Mouse (Mus musculus) midbrain, embryonic 16.5 days (tissue): Measurements from ENCODE around the gene Mettl1. TPM values are rescaled to one million over a fixed set of nuclear protein-coding genes. Genes with fewer than 3 reads are reported as not detected.

Experiments
- ATAC-seq: fragments of 200-750 bp; cut with Nextera tagmentation; 2 replicates; pipeline ENCODE4 v1.8.0; 2017; ENCODE audit warnings: moderate TSS enrichment
- H3K27ac ChIP-seq: fragments of 300-500 bp; sonication (generic); 2 replicates; pipeline ENCODE4 v1.5.1; 2014; ENCODE audit warnings: mild to moderate bottlenecking, low read length, mixed read lengths
- H3K27me3 ChIP-seq: fragments of 300-500 bp; sonication (generic); 2 replicates; pipeline ENCODE4 v1.6.1; 2014; ENCODE audit warnings: low read depth, low read length, mixed read lengths; ENCODE audit not compliant: control insufficient read depth, insufficient read depth
- H3K36me3 ChIP-seq: fragments of 300-500 bp; sonication (generic); 2 replicates; pipeline ENCODE4 v1.6.1; 2014; ENCODE audit warnings: mild to moderate bottlenecking, low read length, moderate library complexity, mixed read lengths; ENCODE audit not compliant: control insufficient read depth, insufficient read depth
- H3K4me1 ChIP-seq: fragments of 300-500 bp; sonication (generic); 2 replicates; pipeline ENCODE4 v1.6.1; 2014; ENCODE audit warnings: mild to moderate bottlenecking, low read length, mixed read lengths; ENCODE audit not compliant: control insufficient read depth, insufficient read depth
- H3K4me2 ChIP-seq: fragments of 300-500 bp; sonication (generic); 2 replicates; pipeline ENCODE4 v1.6.1; 2014; ENCODE audit warnings: mild to moderate bottlenecking, low read length, mixed read lengths
- H3K4me3 ChIP-seq: fragments of 300-500 bp; sonication (generic); 2 replicates; pipeline ENCODE4 v1.5.1; 2014; ENCODE audit warnings: low read depth, mild to moderate bottlenecking, low read length, moderate library complexity, mixed read lengths
- H3K9ac ChIP-seq: fragments of 300-500 bp; sonication (generic); 2 replicates; pipeline ENCODE4 v1.6.1; 2014; ENCODE audit warnings: low read depth, low read length, mixed read lengths
- H3K9me3 ChIP-seq: fragments of 300-500 bp; sonication (generic); replicated peaks from 2 replicates; pipeline ENCODE4 v1.6.1; 2014; ENCODE audit warnings: mild to moderate bottlenecking, low read length, mixed read lengths; ENCODE audit not compliant: control insufficient read depth, poor library complexity, severe bottlenecking
- WGBS: fragments of 180-500 bp; shearing (Covaris S2); extraction: QIAGEN DNeasy Blood & Tissue Kit; methylation state at CpG from one replicate; pipeline ENCODE4 v1.1.7; 2014; 5-methylcytosine and 5-hydroxymethylcytosine counted together
- polyA plus RNA-seq: library from polyadenylated mRNA; unstranded; fragments of >200 nt; fragmentation: Nextera tagmentation; extraction: Ambion mirVana; gene quantifications from 2 replicates; pipeline ENCODE4 v1.2.1, GENCODE M21; 2015

The Mettl1 gene
- polyA plus RNA-seq, 1 experiment from 2014 or later = 20.1 TPM

GRCm38 (mm10) chr10:127083292-127083914, 42.2 kb downstream of the Mettl1 start:
- H3K27ac ChIP-seq = no peak overlapping the region
- H3K9me3 ChIP-seq = no peaks in the 10 kb centered on the region
- 0 out of 2 replicates have a peak overlapping the region, but pooled peaks have one; percentile 26 for H3K9ac ChIP-seq
- WGBS = 27% methylated on average over 8 of the region's 8 CpGs
- ATAC-seq = no peak
- no peak overlapping the region for H3K4me3 ChIP-seq
- H3K4me1 ChIP-seq = peaks cover 31% of the 10 kb centered on the region
- no peak overlapping the region for H3K4me2 ChIP-seq
- peaks cover 10% of the 10 kb centered on the region for H3K27me3 ChIP-seq
- H3K36me3 ChIP-seq = peaks cover 32% of the 10 kb centered on the region

DNA sequence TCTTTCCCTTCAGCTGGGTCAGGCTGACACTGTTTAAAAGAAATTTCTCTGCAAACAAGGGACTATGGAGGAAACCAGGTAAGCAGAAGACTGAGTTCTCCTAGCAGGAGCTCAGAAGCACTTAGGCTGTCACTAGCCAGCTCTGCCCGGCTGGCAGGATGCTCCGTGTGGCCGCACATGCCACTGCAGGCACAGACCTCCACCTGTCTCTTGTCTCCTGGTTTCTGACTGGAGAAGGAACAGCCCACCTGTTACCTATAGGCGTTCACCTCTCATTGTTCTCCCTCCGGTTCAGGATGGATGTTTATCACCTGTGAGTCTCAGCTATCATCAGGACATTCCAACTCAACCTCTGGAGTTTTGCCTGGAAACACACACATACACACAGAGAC, 42.7 kb downstream of the Mettl1 start:
- no peaks in the 10 kb centered on the region for H3K9me3 ChIP-seq
- H3K9ac ChIP-seq = no peak overlapping the region
- H3K27me3 ChIP-seq = peaks cover 12% of the 10 kb centered on the region
- no peak for ATAC-seq
- peaks cover 30% of the 10 kb centered on the region for H3K4me1 ChIP-seq
- no peak overlapping the region for H3K27ac ChIP-seq
- 60% methylated on average over 5 of the region's 5 CpGs for WGBS
- H3K4me3 ChIP-seq = no peak overlapping the region
- H3K36me3 ChIP-seq = peaks cover 33% of the 10 kb centered on the region
- no peak overlapping the region for H3K4me2 ChIP-seq

DNA sequence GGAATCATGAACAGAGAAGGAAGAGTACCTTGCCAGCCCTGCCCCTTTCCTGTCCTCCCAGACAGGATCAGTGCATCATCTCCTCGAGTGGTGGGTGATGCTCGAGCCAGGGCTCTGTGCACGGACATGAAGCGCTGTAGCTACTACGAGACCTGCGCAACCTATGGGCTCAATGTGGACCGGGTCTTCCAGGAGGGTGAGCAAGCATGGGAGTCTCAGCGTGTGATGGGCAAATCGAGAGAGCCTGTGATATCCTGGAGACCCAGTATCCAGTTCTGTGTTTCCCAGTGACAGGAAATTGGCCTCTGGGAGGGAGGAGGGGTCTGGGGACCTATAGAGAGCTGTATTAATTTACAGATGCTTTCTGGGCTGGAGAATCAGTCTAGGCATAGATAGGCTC, 43.8 kb downstream of the Mettl1 start:
- H3K4me3 ChIP-seq = no peak overlapping the region
- ATAC-seq = no peak
- no peak overlapping the region for H3K9ac ChIP-seq
- H3K4me1 ChIP-seq = peaks cover 28% of the 10 kb centered on the region
- H3K4me2 ChIP-seq = no peak overlapping the region
- no peaks in the 10 kb centered on the region for H3K9me3 ChIP-seq
- no peak overlapping the region for H3K27ac ChIP-seq
- peaks cover 39% of the 10 kb centered on the region for H3K36me3 ChIP-seq
- WGBS = 85% methylated on average over 9 of the region's 9 CpGs
- H3K27me3 ChIP-seq = peaks cover 22% of the 10 kb centered on the region

DNA sequence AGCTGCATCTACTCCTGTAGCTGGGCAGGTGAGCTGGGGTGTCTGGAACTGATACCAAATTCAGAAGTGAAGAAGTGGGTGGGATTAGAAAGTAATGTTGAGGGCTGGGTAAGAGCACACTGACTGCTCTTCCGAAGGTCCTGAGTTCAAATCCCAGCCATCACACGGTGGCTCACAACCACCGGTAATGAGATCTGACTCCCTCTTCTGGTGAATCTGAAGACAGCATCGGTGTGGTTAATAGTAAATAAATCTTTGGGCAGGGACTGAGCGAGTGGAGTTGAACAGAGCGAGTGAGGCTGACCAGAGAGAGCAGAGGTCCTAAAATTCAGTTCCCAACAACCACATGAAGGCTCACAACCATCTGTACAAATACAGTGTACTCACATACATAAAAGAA, 44.4 kb downstream of the Mettl1 start:
- WGBS = 79% methylated on average over 6 of the region's 6 CpGs
- Histone ChIP-seq H3K27me3 (peaks cover 25% of the 10 kb centered on the region), H3K27ac (no peak overlapping the region), H3K4me1 (peaks cover 22% of the 10 kb centered on the region), H3K4me2 (no peak overlapping the region), H3K9ac (no peak overlapping the region), H3K9me3 (no peaks in the 10 kb centered on the region), H3K4me3 (no peak overlapping the region), H3K36me3 (peaks cover 39% of the 10 kb centered on the region)
- no peak for ATAC-seq

- peak overlapping the region; percentile 26 for H3K4me2 ChIP-seq
- ATAC-seq = no peak
- WGBS = 13% methylated on average over 57 of the region's 57 CpGs
- H3K4me3 ChIP-seq = 0 out of 2 replicates have a peak overlapping the region, but pooled peaks have one; percentile 1
- H3K9me3 ChIP-seq = no peaks in the 10 kb centered on the region
- peaks cover 35% of the 10 kb centered on the region for H3K36me3 ChIP-seq
- peaks cover 27% of the 10 kb centered on the region for H3K27me3 ChIP-seq
- 0 out of 2 replicates have a peak overlapping the region, but pooled peaks have one; percentile 3 for H3K9ac ChIP-seq
- no peak overlapping the region for H3K27ac ChIP-seq
- peaks cover 12% of the 10 kb centered on the region for H3K4me1 ChIP-seq
These were observed 49.6 kb downstream of the Mettl1 start for GRCm38 (mm10) chr10:127090560-127091411.

GRCm38 (mm10) chr10:127091507-127092396, 50.5 kb downstream of the Mettl1 start:
- peak; percentile 18 for ATAC-seq
- peaks cover 42% of the 10 kb centered on the region for H3K36me3 ChIP-seq
- WGBS = 14% methylated on average over 47 of the region's 51 CpGs
- no peak overlapping the region for H3K27ac ChIP-seq
- peak overlapping the region; percentile 26 for H3K4me2 ChIP-seq
- H3K27me3 ChIP-seq = peaks cover 27% of the 10 kb centered on the region
- H3K4me1 ChIP-seq = peaks cover 12% of the 10 kb centered on the region
- H3K4me3 ChIP-seq = 0 out of 2 replicates have a peak overlapping the region, but pooled peaks have one; percentile 1
- H3K9me3 ChIP-seq = no peaks in the 10 kb centered on the region
- H3K9ac ChIP-seq = peak overlapping the region; percentile 3; the same call in 1 of the 2 replicates

GRCm38 (mm10) chr10:127092742-127093141, 51.5 kb downstream of the Mettl1 start:
- Histone ChIP-seq H3K4me3 (no peak overlapping the region), H3K9ac (no peak overlapping the region), H3K27ac (no peak overlapping the region), H3K36me3 (peaks cover 36% of the 10 kb centered on the region), H3K4me2 (no peak overlapping the region), H3K4me1 (peaks cover 12% of the 10 kb centered on the region), H3K9me3 (no peaks in the 10 kb centered on the region), H3K27me3 (peaks cover 24% of the 10 kb centered on the region)
- 49% methylated on average over 4 of the region's 4 CpGs for WGBS
- ATAC-seq = no peak

DNA sequence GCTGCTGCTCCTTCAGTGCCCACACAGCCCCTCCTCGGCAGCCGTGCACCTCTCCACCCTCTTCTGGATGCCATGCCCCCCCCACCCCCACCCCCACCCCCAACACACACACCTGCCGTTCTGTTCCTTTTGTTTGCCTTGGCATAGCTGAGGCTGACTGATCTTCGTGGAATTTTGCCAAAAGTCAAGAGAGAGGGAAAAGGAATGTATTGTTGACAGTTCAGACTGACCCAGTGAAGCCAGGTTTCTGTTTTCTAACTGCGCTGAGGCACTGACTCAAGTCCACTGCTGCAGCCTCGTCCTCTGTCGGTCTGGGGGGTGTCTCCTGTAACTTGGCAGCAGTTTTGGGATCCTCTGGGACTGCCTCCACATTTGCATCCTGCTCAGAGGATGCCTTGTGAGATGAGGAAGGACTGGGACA, 53.2 kb downstream of the Mettl1 start:
- Histone ChIP-seq H3K27ac (peak overlapping the region; percentile 54), H3K4me2 (no peak overlapping the region)

More for the DNA sequence above, 53.2 kb downstream of the Mettl1 start:
- H3K4me3 ChIP-seq = no peak overlapping the region
- peaks cover 42% of the 10 kb centered on the region for H3K36me3 ChIP-seq
- no peaks in the 10 kb centered on the region for H3K9me3 ChIP-seq
- peaks cover 13% of the 10 kb centered on the region for H3K27me3 ChIP-seq
- peak; percentile 4; the same call in 1 of the 2 replicates for ATAC-seq
- WGBS = 43% methylated on average over 7 of the region's 7 CpGs
- peaks cover 12% of the 10 kb centered on the region for H3K4me1 ChIP-seq
- 0 out of 2 replicates have a peak overlapping the region, but pooled peaks have one; percentile 21 for H3K9ac ChIP-seq
